Mouse (Mus musculus) olfactory bulb, adult 2 months (tissue): ENCODE results near the gene Mettl21e.

Experiments
- CTCF ChIP-seq: fragments of 200-500 bp; IDR thresholded peaks from 2 replicates; pipeline ENCODE4 v1.5.1; 2012; ENCODE audit warnings: low read depth, mild to moderate bottlenecking, low read length, moderate library complexity; ENCODE audit not compliant: insufficient read depth
- POLR2A ChIP-seq: fragments of 200-500 bp; IDR thresholded peaks from 2 replicates; pipeline ENCODE4 v1.6.1; 2012; ENCODE audit warnings: mild to moderate bottlenecking, low read depth, low read length, moderate library complexity; ENCODE audit not compliant: insufficient read depth

GRCm38 (mm10) chr1:44214443-44214842 is 4.3 kb downstream of the Mettl21e start:
- no peak for TF ChIP-seq CTCF
- TF ChIP-seq POLR2A = no peak
